Mouse (Mus musculus): ENCODE measurements around the gene Kalrn. TPM values are rescaled to one million over a fixed set of nuclear protein-coding genes. Genes with fewer than 3 reads are reported as not detected.

Gene Kalrn
- polyA plus RNA-seq, 1 experiment from 2014 or later: 30.5 TPM

DNA sequence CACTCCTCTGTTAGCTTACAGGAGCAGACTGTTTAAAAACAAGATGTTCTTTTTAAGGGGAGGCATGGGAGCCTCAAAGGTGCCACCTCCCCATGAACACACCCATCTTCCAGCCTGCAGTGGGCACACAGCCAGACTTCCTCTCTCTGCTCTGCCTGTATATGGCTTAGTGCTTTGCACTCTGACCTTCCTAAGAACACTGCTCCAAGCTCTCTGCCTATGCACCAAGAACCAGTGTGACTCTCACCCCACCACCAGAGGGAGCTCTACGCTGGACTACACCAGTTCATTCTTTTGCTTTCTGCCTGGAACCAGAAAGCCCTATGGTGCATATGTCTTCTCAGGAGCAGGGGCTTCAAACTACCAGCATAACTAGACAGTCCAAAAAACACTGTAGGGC is 271.3 kb downstream of the Kalrn start:
- DNase-seq (ENCODE audit: low spot score): no peak
- 94% methylated on average over 1 of the region's 1 CpGs for WGBS

DNA sequence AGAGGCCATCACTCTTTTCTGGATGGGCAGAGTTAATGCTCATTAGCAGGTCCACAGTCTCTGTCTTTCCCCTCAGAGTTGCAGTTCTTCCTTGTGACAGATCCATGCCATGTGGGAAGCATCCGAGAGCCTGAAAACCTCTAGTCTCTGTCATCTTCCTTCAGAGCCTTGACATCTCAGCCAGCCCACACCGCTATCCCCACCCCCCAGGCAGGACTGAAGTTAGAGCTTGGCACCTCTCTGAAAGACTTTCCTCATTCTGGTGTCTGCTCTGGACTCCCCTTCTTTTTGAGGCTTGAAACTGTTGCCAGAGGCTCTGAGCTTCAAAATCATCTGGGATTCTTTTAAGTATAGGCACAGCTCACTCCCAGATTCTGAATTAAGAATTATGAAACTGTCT is 274.1 kb downstream of the Kalrn start:
- WGBS: 82% methylated on average over 2 of the region's 2 CpGs
- H3K36me3 ChIP-seq (replicated peaks; ENCODE audit: control insufficient read depth, insufficient read depth): peaks cover 7% of the 10 kb centered on the region; the same call in 1 of the 2 replicates
- no peak overlapping the region for H3K9ac ChIP-seq
- H3K4me1 ChIP-seq (replicated peaks; ENCODE audit: control insufficient read depth, insufficient read depth, low read length): no peaks in the 10 kb centered on the region
- no peak overlapping the region for H3K4me3 ChIP-seq (replicated peaks; ENCODE audit: low read length)
- no peak overlapping the region for H3K4me2 ChIP-seq (replicated peaks)
- H3K9me3 ChIP-seq (ENCODE audit: control insufficient read depth, low read length): no peaks in the 10 kb centered on the region
- no peaks in the 10 kb centered on the region for H3K27me3 ChIP-seq (ENCODE audit: control insufficient read depth, insufficient read depth, low read length)
- DNase-seq (ENCODE audit: low spot score) (no peak), ATAC-seq (ENCODE audit: low FRiP score) (no peak)
- H3K27ac ChIP-seq: no peak overlapping the region

More for the DNA sequence above, 271.3 kb downstream of the Kalrn start:
- H3K9ac ChIP-seq: no peak overlapping the region
- H3K9me3 ChIP-seq (ENCODE audit: control insufficient read depth, low read length): no peaks in the 10 kb centered on the region
- H3K4me1 ChIP-seq (replicated peaks; ENCODE audit: control insufficient read depth, insufficient read depth, low read length): no peaks in the 10 kb centered on the region
- ATAC-seq (ENCODE audit: low FRiP score): no peak
- no peak overlapping the region for H3K4me2 ChIP-seq (replicated peaks)
- H3K27me3 ChIP-seq (ENCODE audit: control insufficient read depth, insufficient read depth, low read length): no peaks in the 10 kb centered on the region
- H3K36me3 ChIP-seq (replicated peaks; ENCODE audit: control insufficient read depth, insufficient read depth): peaks cover 13% of the 10 kb centered on the region; the same call in 1 of the 2 replicates
- H3K4me3 ChIP-seq (replicated peaks; ENCODE audit: low read length): no peak overlapping the region
- H3K27ac ChIP-seq: no peak overlapping the region

DNA sequence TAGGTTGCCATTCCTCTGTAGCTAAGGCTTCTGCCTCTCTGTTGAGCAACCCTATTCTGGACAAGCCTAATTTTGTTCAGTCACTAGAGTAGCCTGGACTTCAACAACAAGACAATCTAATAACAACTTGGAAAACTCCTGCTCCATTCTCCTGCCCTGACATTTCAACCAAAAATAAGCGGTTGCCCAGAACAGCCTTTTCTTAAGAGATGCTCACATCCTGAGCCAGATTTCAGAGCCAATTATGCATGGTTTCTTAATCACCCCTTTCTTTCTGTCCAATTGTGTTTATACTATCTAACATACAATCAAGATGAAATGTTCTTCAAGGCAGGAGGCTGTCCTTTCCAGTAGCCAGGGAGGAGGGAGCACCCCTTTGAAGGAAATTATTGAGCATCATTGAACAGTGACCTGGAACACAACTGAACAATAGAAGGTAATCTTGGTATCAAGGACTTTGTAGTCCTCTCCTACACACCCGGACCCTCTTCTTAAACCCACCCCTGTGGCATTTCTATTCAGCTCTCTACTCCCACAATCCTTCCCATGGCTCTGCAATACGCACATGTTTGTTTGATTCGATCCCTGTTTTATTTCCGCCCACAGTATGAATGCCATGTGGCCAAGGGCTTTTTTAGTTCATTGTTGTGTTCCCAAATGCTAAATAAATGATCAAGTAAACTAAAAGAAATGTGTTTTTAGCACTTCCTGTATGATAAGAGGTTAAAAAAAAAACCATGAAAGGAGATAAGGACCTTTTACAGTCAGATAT is 275.2 kb downstream of the Kalrn start:
- DNase-seq (ENCODE audit: low spot score) (no peak), ATAC-seq (ENCODE audit: low FRiP score) (no peak)
- Histone ChIP-seq H3K27ac (no peak overlapping the region), H3K9ac (no peak overlapping the region), H3K9me3 (ENCODE audit: control insufficient read depth, low read length) (no peaks in the 10 kb centered on the region), H3K36me3 (replicated peaks; ENCODE audit: control insufficient read depth, insufficient read depth) (peaks cover 17% of the 10 kb centered on the region), H3K4me2 (replicated peaks) (no peak overlapping the region), H3K27me3 (ENCODE audit: control insufficient read depth, insufficient read depth, low read length) (no peaks in the 10 kb centered on the region), H3K4me3 (replicated peaks; ENCODE audit: low read length) (no peak overlapping the region), H3K4me1 (replicated peaks; ENCODE audit: control insufficient read depth, insufficient read depth, low read length) (no peaks in the 10 kb centered on the region)
- WGBS: 75% methylated on average over 5 of the region's 5 CpGs

DNA sequence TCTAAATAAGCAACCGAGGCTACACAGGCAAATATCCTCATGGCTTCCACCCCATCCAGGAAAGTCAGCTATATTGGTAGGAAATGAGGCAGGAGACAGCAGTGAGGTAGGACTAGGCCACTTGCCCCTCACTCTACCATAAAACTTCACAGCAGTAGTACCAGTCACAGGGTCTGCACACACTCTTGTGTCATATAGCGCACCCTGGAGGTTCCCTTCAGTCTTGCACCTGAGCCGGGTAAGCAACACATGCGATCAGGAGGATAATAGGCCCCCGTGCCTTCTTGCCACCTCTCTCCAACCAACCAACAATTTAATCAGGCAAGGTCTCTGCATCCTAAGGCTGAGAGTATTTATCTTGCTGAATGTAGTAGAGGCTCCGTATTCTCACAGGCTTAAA is 278.8 kb downstream of the Kalrn start:
- H3K27me3 ChIP-seq (ENCODE audit: control insufficient read depth, insufficient read depth, low read length): no peaks in the 10 kb centered on the region
- ATAC-seq (ENCODE audit: low FRiP score) (no peak), DNase-seq (ENCODE audit: low spot score) (no peak)
- no peak overlapping the region for H3K27ac ChIP-seq
- H3K4me1 ChIP-seq (replicated peaks; ENCODE audit: control insufficient read depth, insufficient read depth, low read length): no peaks in the 10 kb centered on the region
- H3K36me3 ChIP-seq (replicated peaks; ENCODE audit: control insufficient read depth, insufficient read depth): peaks cover 31% of the 10 kb centered on the region
- H3K4me3 ChIP-seq (replicated peaks; ENCODE audit: low read length): no peak overlapping the region
- no peaks in the 10 kb centered on the region for H3K9me3 ChIP-seq (ENCODE audit: control insufficient read depth, low read length)
- H3K4me2 ChIP-seq (replicated peaks): no peak overlapping the region
- no peak overlapping the region for H3K9ac ChIP-seq
- WGBS: 82% methylated on average over 6 of the region's 6 CpGs

DNA sequence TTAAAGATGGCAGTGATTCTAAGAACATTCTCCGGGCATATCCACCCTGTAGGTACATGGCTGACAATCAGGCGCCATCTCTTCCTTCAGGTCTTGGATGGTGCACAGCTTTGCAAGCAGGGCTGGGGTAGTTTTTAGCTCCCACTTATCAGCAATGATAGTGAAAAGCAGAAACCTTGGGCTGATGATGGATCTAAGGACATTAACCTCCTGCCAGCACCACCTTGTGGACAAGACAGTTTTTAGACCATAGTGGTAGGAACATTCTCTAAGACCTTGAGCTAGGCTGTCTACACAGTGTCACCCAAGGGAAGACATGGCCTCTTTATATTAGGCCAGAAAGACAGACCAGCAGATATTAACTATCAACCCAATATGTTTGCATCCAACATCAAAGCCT is 279.7 kb downstream of the Kalrn start:
- H3K4me1 ChIP-seq (replicated peaks; ENCODE audit: control insufficient read depth, insufficient read depth, low read length): no peaks in the 10 kb centered on the region
- DNase-seq (ENCODE audit: low spot score) (no peak), ATAC-seq (ENCODE audit: low FRiP score) (no peak)
- H3K27ac ChIP-seq: no peak overlapping the region
- H3K9ac ChIP-seq: no peak overlapping the region
- no peaks in the 10 kb centered on the region for H3K9me3 ChIP-seq (ENCODE audit: control insufficient read depth, low read length)
- peaks cover 31% of the 10 kb centered on the region for H3K36me3 ChIP-seq (replicated peaks; ENCODE audit: control insufficient read depth, insufficient read depth)
- no peak overlapping the region for H3K4me2 ChIP-seq (replicated peaks)
- H3K27me3 ChIP-seq (ENCODE audit: control insufficient read depth, insufficient read depth, low read length): no peaks in the 10 kb centered on the region
- H3K4me3 ChIP-seq (replicated peaks; ENCODE audit: low read length): no peak overlapping the region
- WGBS: 96% methylated on average over 2 of the region's 2 CpGs

DNA sequence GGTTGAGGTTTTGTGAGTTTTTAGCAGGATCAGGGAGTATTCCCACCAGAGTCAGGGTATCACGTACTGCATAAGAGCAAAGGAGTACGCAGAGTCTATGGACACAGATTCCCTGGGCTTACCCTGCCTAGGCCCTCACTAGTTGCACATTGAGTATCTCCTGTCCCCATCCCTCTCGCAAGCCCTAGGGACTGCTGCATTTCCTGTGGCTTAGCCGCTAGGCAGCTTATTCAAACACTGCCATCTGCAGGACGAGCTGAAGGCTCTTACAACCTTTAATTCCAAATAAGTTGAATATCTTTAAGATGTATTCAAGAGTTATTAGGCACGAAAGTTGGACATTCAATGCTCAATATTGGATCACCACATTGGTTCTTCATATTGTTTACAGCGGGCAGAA is 283.7 kb downstream of the Kalrn start:
- 53% methylated on average over 7 of the region's 7 CpGs for WGBS
- no peak for DNase-seq (ENCODE audit: low spot score)
- H3K9me3 ChIP-seq (ENCODE audit: control insufficient read depth, low read length): no peaks in the 10 kb centered on the region
- H3K9ac ChIP-seq: no peak overlapping the region
- no peak overlapping the region for H3K27ac ChIP-seq
- no peak for ATAC-seq (ENCODE audit: low FRiP score)
- H3K4me3 ChIP-seq (replicated peaks; ENCODE audit: low read length): no peak overlapping the region
- H3K36me3 ChIP-seq (replicated peaks; ENCODE audit: control insufficient read depth, insufficient read depth): peaks cover 24% of the 10 kb centered on the region
- H3K4me2 ChIP-seq (replicated peaks): no peak overlapping the region
- H3K27me3 ChIP-seq (ENCODE audit: control insufficient read depth, insufficient read depth, low read length): no peaks in the 10 kb centered on the region
- no peaks in the 10 kb centered on the region for H3K4me1 ChIP-seq (replicated peaks; ENCODE audit: control insufficient read depth, insufficient read depth, low read length)

DNA sequence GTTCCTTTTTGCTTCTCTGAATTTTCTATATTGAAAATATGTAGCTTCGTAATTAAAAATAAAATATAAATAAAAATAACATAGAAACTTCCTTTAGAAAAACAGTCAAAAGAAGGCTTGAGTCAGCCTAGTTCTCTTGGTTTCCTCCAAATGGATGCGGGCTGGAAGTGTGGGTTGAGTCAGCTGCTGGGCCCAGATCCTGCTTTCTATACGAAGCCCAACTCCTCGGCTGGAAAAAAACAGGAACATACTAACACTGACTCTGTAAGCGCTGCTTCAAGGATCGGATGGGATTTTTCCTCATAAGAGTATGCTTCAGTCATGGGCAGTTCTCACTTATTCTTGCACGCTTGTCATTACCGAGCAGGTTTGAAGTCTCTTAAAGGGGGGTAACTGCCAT is 291.3 kb downstream of the Kalrn start:
- H3K4me2 ChIP-seq (replicated peaks): no peak overlapping the region
- no peak overlapping the region for H3K27ac ChIP-seq
- no peaks in the 10 kb centered on the region for H3K4me1 ChIP-seq (replicated peaks; ENCODE audit: control insufficient read depth, insufficient read depth, low read length)
- 0 out of 2 replicates have a peak, but pooled peaks cover 4% of the 10 kb centered on the region for H3K36me3 ChIP-seq (replicated peaks; ENCODE audit: control insufficient read depth, insufficient read depth)
- DNase-seq (ENCODE audit: low spot score) (no peak), ATAC-seq (ENCODE audit: low FRiP score) (no peak)
- H3K9ac ChIP-seq: no peak overlapping the region
- no peaks in the 10 kb centered on the region for H3K9me3 ChIP-seq (ENCODE audit: control insufficient read depth, low read length)
- H3K27me3 ChIP-seq (ENCODE audit: control insufficient read depth, insufficient read depth, low read length): no peaks in the 10 kb centered on the region
- 93% methylated on average over 8 of the region's 8 CpGs for WGBS
- no peak overlapping the region for H3K4me3 ChIP-seq (replicated peaks; ENCODE audit: low read length)

DNA sequence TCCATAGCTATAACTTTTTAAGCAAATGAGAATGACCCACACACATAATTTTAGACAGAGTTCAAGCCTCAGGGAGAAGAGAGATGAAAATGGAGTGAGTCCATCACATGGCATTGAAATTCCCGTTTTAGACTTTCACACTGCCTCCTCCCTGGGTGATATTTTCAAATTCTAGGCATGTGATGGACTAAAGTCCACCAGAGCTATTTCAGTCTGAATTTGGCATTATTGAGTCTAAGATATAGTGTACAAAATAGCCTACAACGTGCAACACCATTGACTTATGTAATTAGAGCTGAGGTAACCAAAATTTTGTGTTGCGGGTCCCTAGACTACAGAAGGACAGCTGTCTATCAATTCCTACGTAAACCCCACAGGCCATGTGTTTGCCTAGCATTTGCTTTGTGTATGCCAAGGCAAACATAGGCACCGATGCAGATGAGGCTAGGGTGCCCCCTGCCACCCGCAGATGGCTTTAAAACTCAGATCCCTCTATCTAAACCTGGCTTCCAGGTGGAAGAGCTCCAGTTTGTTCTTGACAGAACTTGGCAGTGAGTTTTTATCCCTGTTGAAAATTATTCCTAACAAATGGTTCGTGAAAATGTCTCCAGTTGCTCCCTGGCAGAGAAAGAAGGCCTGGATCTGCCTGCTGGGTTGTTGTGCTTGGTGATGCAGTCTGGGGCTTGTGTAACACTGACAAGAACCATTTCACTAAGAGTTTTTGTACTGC is 293.5 kb downstream of the Kalrn start:
- no peak overlapping the region for H3K27ac ChIP-seq
- no peak for ATAC-seq (ENCODE audit: low FRiP score)
- DNase-seq (ENCODE audit: low spot score): no peak
- no peaks in the 10 kb centered on the region for H3K9me3 ChIP-seq (ENCODE audit: control insufficient read depth, low read length)
- WGBS: 84% methylated on average over 7 of the region's 7 CpGs
- H3K4me2 ChIP-seq (replicated peaks): no peak overlapping the region
- H3K27me3 ChIP-seq (ENCODE audit: control insufficient read depth, insufficient read depth, low read length): no peaks in the 10 kb centered on the region
- no peak overlapping the region for H3K4me3 ChIP-seq (replicated peaks; ENCODE audit: low read length)
- H3K9ac ChIP-seq: no peak overlapping the region
- 0 out of 2 replicates have a peak, but pooled peaks cover 4% of the 10 kb centered on the region for H3K36me3 ChIP-seq (replicated peaks; ENCODE audit: control insufficient read depth, insufficient read depth)
- H3K4me1 ChIP-seq (replicated peaks; ENCODE audit: control insufficient read depth, insufficient read depth, low read length): no peaks in the 10 kb centered on the region

DNA sequence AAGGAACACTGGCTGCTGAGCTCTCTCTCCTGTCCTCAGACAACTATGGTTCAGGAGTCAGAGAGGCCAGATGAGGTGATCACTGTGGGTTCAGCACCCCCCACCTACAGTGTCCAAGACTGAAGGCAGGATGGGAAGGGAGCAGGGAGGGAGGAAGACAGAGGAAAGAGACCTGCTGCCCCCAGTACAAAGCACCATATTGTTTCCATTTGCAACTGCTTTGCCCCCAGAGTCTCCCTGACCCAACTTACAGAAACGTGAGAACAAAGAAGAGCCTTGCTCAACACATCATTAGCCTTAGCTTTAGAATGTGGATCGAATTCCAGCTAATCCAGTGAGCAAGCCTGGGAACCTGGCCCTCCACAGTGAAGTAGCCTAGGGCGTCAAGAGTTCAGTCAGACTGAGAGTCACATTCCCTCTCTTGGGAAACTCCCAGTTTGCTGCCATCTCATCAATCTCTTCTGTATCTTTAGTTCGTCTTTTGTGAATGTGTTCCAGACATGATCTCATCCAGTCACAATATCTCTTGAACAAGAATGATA is 295.0 kb downstream of the Kalrn start:
- ATAC-seq (ENCODE audit: low FRiP score): no peak
- Histone ChIP-seq H3K27me3 (ENCODE audit: control insufficient read depth, insufficient read depth, low read length) (no peaks in the 10 kb centered on the region), H3K9me3 (ENCODE audit: control insufficient read depth, low read length) (no peaks in the 10 kb centered on the region), H3K9ac (no peak overlapping the region), H3K36me3 (replicated peaks; ENCODE audit: control insufficient read depth, insufficient read depth) (0 out of 2 replicates have a peak, but pooled peaks cover 4% of the 10 kb centered on the region), H3K27ac (no peak overlapping the region), H3K4me1 (replicated peaks; ENCODE audit: control insufficient read depth, insufficient read depth, low read length) (no peaks in the 10 kb centered on the region), H3K4me2 (replicated peaks) (no peak overlapping the region), H3K4me3 (replicated peaks; ENCODE audit: low read length) (no peak overlapping the region)
- WGBS: 60% methylated on average over 4 of the region's 4 CpGs
- DNase-seq (ENCODE audit: low spot score): no peak

Data from hindbrain, embryonic 14.5 days (tissue).